10 mouse cellular contexts compared by ENCODE assay signal in genomic region chr9:122655583-122655982, GRCm38 (mm10).
A peak's percentile ranks its signal among the peaks of the same experiment; 100 is the strongest.
DNase-seq lines count a peak whose midpoint lies in the region; ATAC-seq lines count a peak whose summit lies in the region.
"Had no signal": no experiment of that assay in that cellular context is flagged by ENCODE, and none has a peak within 500 bp of the region (broad histone marks: within the 10 kb centered on the region; RNA-seq: fewer than 3 reads in every experiment).

No protein-coding gene starts in this region.

- no peaks in the 10 kb centered on the region for H3K27me3 ChIP-seq in embryonic facial prominence, embryonic 10.5 days (replicated peaks; ENCODE audit: low read depth, poor library complexity, severe bottlenecking)
- no peaks in the 10 kb centered on the region for H3K27me3 ChIP-seq in forebrain, embryonic 16.5 days (replicated peaks; ENCODE audit: control insufficient read depth, insufficient read depth, low read length)
- H3K27me3 ChIP-seq: embryonic facial prominence, embryonic 12.5 days; neural tube, embryonic 13.5 days had no signal

- 54% methylated on average over 17 of the region's 17 CpGs for WGBS in embryonic facial prominence, embryonic 10.5 days
- WGBS in forebrain, embryonic 16.5 days: 41% methylated on average over 17 of the region's 17 CpGs

- DNase-seq in gastrocnemius, adult 18-20 months (ENCODE audit: low spot score): peak; percentile 22
- DNase-seq in gastrocnemius, adult 8-10 months (ENCODE audit: low spot score in 2 of 2): no peak
- DNase-seq in B cell, adult 2 months: peak; percentile 42 to 46
- peak; percentile 18 for DNase-seq in embryonic facial prominence, embryonic 10.5 days (ENCODE audit: low spot score)
- DNase-seq in lung, postnatal 4 days: peak; percentile 60 to 64
- DNase-seq in right cerebral cortex, adult 18-20 months: no peak
- no peak for DNase-seq in layer of hippocampus, postnatal 36 days

- no peak overlapping the region for H3K9ac ChIP-seq in forebrain, embryonic 16.5 days (replicated peaks; ENCODE audit: low read depth, low read length)
- H3K9ac ChIP-seq: embryonic facial prominence, embryonic 12.5 days; neural tube, embryonic 13.5 days had no signal

- H3K9me3 ChIP-seq in embryonic facial prominence, embryonic 10.5 days: no peaks in the 10 kb centered on the region
- no peaks in the 10 kb centered on the region for H3K9me3 ChIP-seq in forebrain, embryonic 16.5 days (ENCODE audit: control insufficient read depth, low read length)
- H3K9me3 ChIP-seq: embryonic facial prominence, embryonic 12.5 days; neural tube, embryonic 13.5 days had no signal

- no peak overlapping the region for H3K4me3 ChIP-seq in embryonic facial prominence, embryonic 10.5 days
- no peak overlapping the region for H3K4me3 ChIP-seq in forebrain, embryonic 16.5 days (replicated peaks; ENCODE audit: low read length)
- H3K4me3 ChIP-seq: embryonic facial prominence, embryonic 12.5 days; neural tube, embryonic 13.5 days had no signal

- no peaks in the 10 kb centered on the region for H3K36me3 ChIP-seq in embryonic facial prominence, embryonic 10.5 days (replicated peaks)
- H3K36me3 ChIP-seq in forebrain, embryonic 16.5 days (ENCODE audit: control insufficient read depth, insufficient read depth): no peaks in the 10 kb centered on the region
- H3K36me3 ChIP-seq: embryonic facial prominence, embryonic 12.5 days; neural tube, embryonic 13.5 days had no signal

- H3K27ac ChIP-seq in embryonic facial prominence, embryonic 10.5 days (replicated peaks): no peak overlapping the region
- H3K27ac ChIP-seq in forebrain, embryonic 16.5 days (ENCODE audit: low read length): no peak overlapping the region
- H3K27ac ChIP-seq: embryonic facial prominence, embryonic 12.5 days; neural tube, embryonic 13.5 days had no signal

- H3K4me2 ChIP-seq in forebrain, embryonic 16.5 days (ENCODE audit: low read length): no peak overlapping the region
- H3K4me2 ChIP-seq: embryonic facial prominence, embryonic 12.5 days; neural tube, embryonic 13.5 days had no signal

- no peak for ATAC-seq in forebrain, embryonic 16.5 days

- peaks cover 7% of the 10 kb centered on the region for H3K4me1 ChIP-seq in embryonic facial prominence, embryonic 10.5 days
- H3K4me1 ChIP-seq in forebrain, embryonic 16.5 days (replicated peaks; ENCODE audit: control insufficient read depth, insufficient read depth, low read length): peaks cover 3% of the 10 kb centered on the region; the same call in 1 of the 2 replicates
- H3K4me1 ChIP-seq: embryonic facial prominence, embryonic 12.5 days had no signal

Comparison
In these comparisons a context has a peak if more than half of its experiments do, and no peak if none do; other contexts are left out.
1. DNase-seq: peak in gastrocnemius, adult 18-20 months (single experiment), B cell, adult 2 months (2 of 2), embryonic facial prominence, embryonic 10.5 days (single experiment) and lung, postnatal 4 days (2 of 2); none in gastrocnemius, adult 8-10 months (0 of 2), right cerebral cortex, adult 18-20 months (single experiment) and layer of hippocampus, postnatal 36 days (0 of 2).